Mouse (Mus musculus): ENCODE data around the gene Fas.

The Fas gene

DNA sequence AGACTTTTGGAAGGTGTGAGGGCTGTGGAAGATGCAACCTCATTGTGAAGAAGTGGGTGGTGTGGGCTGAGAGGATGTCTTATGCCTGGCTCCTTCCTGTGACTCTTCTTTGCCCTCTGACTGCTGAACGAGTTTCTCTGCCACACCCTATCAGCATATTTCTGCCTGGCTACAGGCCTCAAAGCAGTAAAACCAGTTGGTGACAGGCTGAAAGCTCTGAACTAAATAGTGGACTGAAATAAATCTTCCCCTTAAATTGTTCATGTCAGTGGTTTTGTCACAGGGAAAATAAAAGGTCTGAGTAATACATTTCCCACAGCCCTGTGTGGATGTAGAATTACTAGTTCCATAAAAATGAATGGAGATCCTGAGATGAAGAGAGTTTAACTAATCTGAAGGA, 79.1 kb downstream of the Fas start:
- no peak for DNase-seq

DNA sequence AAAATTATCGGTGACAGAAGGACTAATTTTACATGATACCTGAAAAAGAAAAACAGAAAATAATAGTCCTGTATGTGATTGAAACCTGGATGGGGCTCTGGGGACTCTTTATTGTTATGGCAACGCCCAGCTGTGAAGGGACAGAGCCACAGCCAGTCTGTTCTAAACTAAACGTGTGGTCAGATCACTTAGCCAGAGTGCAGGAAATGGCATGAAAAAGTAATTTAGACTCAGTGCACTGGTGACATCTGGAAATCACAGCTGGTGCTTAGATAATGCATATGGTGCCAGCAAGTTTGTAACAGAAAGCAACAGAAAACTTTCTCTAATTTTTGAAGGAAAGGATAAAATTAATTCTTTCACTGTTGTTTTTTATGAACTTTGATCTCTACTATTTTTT, 79.9 kb downstream of the Fas start:
- no peak for DNase-seq
